Mouse (Mus musculus): ENCODE data around the gene Ptgis. TPM values are rescaled to one million over a fixed set of nuclear protein-coding genes. Genes with fewer than 3 reads are reported as not detected.
A peak's percentile ranks its signal among the peaks of the same experiment; 100 is the strongest.

Gene Ptgis
- total RNA-seq, 4 experiments from 2014 or later = 14.5 to 23.5 (median 16.9) TPM

DNA sequence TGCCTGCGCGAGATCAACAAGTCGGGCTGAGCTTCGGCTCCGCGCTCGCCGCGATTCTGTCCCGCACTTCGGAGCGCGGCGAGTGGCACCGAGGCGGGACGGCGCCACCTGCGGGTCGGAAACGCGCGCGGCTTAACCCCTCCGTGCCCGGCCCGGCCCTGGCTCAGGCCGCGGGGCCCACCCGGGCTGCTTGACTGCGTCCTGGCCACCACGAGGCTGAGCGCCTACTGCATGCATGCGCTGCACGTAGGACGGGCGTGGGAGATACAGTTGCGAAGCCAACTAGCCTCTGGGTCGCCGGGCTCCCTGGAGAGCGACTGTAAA is 50.4 kb downstream of the Ptgis start, which contains the start of gene Kcnb1:
Gene Kcnb1 (minus strand): TSS at position 80 of the 324 bp plus-strand sequence.
- DNase-seq (ENCODE audit: low spot score) = no peak

- no peak for DNase-seq (ENCODE audit: low spot score)
These were observed 50.9 kb downstream of the Ptgis start for GRCm38 (mm10) chr2:167189291-167190075.

- DNase-seq (ENCODE audit: low spot score) = peak; percentile 82
These were observed 51.8 kb downstream of the Ptgis start for GRCm38 (mm10) chr2:167188315-167189207.

DNA sequence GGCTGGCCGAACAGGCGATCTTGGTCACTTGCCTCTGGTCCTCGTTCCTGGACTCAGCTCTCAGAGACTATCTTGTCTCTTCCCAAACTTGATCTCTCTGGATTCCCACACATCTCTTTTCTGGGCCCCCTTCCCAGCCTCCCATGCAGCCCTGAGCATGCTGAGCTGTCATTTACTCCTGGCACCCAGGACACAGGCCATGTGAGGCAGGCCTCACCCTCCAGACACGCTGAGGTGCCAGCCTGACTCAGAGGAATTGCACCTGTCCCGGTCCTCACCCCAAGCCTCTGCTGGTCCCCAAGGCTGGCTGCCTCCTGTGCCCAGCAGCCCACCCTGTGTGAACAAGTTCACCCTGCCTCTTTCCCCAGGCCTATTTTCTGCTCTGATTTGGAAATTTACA is 53.3 kb downstream of the Ptgis start:
- no peak for DNase-seq (ENCODE audit: low spot score)

DNA sequence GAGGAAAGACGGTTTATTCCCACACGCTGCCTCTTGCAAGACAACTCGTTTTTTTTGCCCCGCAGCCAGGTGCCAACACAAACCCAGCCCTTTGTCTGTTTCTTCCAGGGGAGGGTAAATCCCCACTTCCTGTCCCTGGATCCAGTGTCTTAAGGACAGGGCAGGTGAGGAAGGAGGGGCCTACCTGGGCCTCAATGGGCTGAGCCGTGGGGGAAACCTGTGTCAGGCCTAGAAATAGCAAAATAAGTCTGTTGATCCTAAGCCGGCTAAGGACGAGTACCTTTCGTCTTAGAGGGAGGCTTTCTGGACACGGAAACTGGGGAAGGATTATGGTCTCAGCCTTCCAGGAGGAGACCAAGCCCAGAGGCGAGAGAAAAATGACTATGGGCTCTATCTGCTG is 53.9 kb downstream of the Ptgis start:
- DNase-seq (ENCODE audit: low spot score) = no peak

DNA sequence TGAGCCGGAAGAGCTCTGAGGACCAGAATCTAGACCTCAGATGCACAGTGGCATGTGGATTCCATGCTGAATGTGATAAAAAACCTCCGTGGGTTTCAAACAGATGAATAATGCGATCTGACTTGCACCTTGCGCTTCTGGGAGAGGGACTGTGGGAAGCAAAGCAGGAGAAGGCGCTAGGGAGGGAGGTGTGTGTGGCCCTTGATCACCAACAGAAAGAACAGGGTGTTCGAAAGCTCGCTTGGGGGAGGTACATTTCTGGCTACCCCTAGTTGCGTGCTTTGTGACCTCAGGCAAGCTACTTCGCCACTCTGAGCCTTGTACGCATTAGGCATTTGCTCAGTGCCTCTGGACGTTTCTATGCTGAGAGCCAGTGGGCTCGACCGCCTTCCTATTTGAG is 54.4 kb downstream of the Ptgis start:
- DNase-seq (ENCODE audit: low spot score) = no peak

DNA sequence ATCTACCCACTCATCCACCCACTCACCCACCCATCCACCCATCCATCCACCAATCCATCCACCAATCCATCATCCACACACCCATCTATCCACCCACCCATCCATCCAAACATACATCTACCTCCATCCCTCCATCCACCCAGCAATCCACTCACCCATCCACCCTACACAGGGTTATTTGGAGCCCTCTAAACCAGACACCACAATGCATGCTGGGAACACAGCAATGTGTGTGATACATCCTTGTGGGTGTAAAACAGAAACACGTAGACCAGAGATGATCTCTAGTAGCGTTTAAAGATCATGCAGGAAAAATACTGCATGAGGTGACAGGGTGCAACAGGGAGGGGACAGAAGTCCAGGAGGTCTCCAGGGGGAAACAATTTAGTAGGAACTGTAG is 55.0 kb downstream of the Ptgis start:
- no peak for DNase-seq (ENCODE audit: low spot score)

GRCm38 (mm10) chr2:167181662-167182389 is 58.6 kb downstream of the Ptgis start:
- DNase-seq (ENCODE audit: low spot score) = no peak

- no peak for DNase-seq (ENCODE audit: low spot score)
These were observed 59.3 kb downstream of the Ptgis start for GRCm38 (mm10) chr2:167181096-167181495.

- no peak for DNase-seq (ENCODE audit: low spot score)
These were observed 61.1 kb downstream of the Ptgis start for GRCm38 (mm10) chr2:167179301-167179700.

DNA sequence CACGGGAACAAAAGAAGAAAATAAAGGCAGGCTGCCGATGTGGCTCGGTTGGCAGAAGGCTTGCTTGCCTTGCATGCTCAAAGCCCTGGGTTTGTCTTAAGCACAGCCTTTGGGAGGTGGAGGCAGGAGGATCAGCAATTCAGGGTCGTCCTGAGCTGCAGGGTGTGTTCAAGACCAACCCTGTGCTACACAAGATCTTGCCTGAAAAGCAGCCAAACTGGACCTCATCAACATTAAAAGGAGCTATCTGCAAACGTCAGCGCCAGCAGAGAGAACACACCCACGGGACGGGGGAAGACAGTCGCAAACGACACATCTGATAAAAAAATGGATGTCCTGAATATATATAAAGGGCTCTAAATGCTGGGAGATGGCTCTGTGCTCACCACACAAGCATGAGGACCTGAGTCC is 63.2 kb downstream of the Ptgis start:
- no peak for DNase-seq (ENCODE audit: low spot score)

DNA sequence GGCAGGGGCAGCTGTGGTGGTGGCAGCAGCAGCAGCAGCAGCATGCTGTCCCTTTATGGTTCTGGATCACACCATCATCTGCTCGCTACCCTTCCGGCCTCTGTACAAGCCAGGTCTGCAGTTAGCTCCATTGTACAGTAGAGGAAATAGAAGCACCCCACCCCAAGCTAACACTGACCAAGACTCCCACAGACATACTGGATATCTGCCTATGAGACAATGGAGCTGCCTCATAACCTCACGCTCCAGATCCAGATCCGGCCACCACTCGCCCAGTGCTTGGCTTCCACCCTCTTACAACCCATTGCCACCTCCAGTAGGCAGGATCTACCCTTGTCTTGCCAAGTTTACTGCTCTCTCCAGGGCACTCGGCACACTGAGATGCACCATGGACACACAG is 65.1 kb downstream of the Ptgis start:
- no peak for DNase-seq (ENCODE audit: low spot score)

GRCm38 (mm10) chr2:167173051-167173875 is 67.1 kb downstream of the Ptgis start:
- peak; percentile 73 for DNase-seq (ENCODE audit: low spot score)

DNA sequence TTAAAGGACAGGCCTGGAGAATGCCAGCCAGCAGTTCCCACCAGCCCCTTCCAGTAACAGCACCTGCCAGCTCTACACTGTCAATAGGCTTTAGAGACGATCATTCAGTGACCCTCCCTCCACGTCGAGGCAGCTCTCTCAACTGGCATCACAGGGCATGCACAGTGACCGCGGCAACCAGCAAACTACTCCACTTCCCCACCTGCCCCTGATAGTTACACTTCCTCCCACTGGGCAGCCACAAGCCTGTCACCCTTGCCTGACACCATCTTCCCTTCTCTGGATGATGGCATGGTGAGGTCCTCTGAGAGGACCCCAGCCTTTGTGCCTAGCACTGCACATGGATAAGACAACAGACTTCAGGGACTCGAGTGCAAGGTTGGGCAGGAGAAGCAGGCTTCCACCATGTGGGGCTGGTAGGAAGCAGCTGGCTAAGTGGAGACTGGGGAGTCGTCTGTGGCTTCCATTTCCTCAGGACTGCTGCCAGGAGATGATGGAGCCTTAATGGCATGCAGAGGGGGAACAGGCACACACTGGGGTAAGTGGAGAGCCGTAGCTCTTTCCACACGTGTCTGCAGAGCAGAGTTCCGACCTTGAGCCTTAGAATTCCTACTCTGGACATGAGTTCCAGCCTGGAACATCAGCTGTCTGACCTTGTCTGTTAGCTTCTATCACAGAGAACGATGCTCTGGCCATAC is 72.7 kb downstream of the Ptgis start:
- peak; percentile 68 for DNase-seq (ENCODE audit: low spot score)

- no peak for DNase-seq (ENCODE audit: low spot score)
These were observed 76.8 kb downstream of the Ptgis start for GRCm38 (mm10) chr2:167163600-167163999.

DNA sequence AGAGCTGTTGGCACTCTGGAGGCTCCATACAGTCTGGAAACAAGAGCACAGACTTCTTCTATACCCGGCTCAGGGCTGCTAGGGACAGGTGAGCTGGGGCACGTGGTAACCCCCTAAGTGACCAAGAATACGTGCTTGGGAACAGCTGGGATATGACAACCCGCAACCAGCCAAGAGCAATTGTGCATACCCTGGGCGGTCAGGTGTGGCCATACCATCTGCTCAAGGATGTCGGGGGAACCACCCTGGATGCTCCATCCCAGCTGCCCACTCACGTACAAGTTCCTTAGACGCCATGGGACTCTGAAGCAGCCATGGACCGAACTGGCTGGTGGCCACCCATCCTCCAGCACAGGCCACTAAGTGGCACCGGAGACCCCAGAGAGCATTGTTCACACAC is 77.3 kb downstream of the Ptgis start:
- no peak for DNase-seq (ENCODE audit: low spot score)

DNA sequence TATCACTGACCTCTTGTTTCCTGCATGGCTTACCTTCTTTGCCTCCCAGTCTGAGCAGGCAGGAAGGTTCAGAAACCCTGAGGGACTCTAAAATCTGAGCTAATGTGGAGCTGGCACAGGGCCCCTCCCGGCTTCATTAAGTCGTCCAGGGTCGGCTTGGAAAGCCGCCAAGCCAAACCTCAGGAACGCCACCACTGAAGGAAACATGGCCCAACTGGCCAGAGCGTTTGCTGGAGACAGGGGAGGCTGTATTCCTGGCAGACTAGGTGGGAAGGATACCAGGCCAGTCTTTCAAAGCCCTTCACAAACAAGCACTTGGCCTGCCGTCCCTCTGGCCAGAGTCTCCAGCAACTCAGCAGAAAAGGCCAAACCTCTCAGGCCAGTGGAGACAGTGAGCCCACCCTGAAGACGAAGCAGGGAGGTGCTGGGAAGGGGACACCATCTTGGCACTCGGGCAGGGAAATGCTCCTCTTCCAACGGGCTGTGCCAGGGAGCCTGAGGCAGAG is 77.8 kb downstream of the Ptgis start:
- DNase-seq (ENCODE audit: low spot score) = no peak

GRCm38 (mm10) chr2:167159721-167160120 is 80.7 kb downstream of the Ptgis start:
- DNase-seq (ENCODE audit: low spot score) = no peak

DNA sequence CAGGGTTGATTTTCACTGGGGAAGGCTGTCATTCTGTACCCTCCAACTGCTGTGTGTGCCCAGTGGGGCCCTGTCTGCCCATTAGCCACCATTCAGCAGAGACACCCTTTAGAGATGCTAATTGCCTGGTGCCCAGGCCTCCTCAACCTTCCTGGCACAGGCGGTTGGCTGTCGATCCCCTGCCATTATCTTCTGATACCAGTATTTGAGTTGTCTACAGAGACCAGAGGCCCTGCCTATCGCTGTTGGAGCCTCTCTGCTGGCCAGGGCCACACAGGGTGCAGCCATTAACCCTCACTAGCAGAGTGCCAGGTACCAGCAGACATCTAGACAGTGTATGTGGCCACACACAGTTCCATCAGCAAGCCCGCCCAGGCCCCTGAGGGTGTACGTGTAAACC is 81.6 kb downstream of the Ptgis start:
- DNase-seq (ENCODE audit: low spot score) = no peak

GRCm38 (mm10) chr2:167156118-167156715 is 84.2 kb downstream of the Ptgis start:
- no peak for DNase-seq (ENCODE audit: low spot score)

Data from heart, adult 8-10 months (tissue).